Mouse (Mus musculus) embryonic facial prominence, embryonic 12.5 days (tissue): Measurements from ENCODE around the gene Il25. TPM values are rescaled to one million over a fixed set of nuclear protein-coding genes. Genes with fewer than 3 reads are reported as not detected.
"Not testable (repeated sequence)": the region's sequence is repeated elsewhere in the genome, so short reads cannot be mapped to it uniquely, and the experiment has no call there.

Source experiments
- ATAC-seq: fragments of 200-750 bp; cut with Nextera tagmentation; 2 replicates; pipeline ENCODE4 v1.8.0; 2017; ENCODE audit not compliant: insufficient number of reproducible peaks, insufficient read depth, low FRiP score, low TSS enrichment
- H3K27ac ChIP-seq: fragments of 300-500 bp; sonication (generic); 2 replicates; pipeline ENCODE4 v1.5.1; 2016; ENCODE audit warnings: mild to moderate bottlenecking
- H3K27me3 ChIP-seq: fragments of 300-500 bp; sonication (generic); 2 replicates; pipeline ENCODE4 v1.6.1; 2016; ENCODE audit warnings: mild to moderate bottlenecking, moderate library complexity
- H3K36me3 ChIP-seq: fragments of 300-500 bp; sonication (generic); 2 replicates; pipeline ENCODE4 v1.6.1; 2016; ENCODE audit warnings: mild to moderate bottlenecking
- H3K4me1 ChIP-seq: fragments of 300-500 bp; sonication (generic); 2 replicates; pipeline ENCODE4 v1.6.1; 2016
- H3K4me2 ChIP-seq: fragments of 300-500 bp; sonication (generic); replicated peaks from 2 replicates; pipeline ENCODE4 v1.6.1; 2016; ENCODE audit warnings: mild to moderate bottlenecking, moderate library complexity
- H3K4me3 ChIP-seq: fragments of 300-500 bp; sonication (generic); 2 replicates; pipeline ENCODE4 v1.5.1; 2016; ENCODE audit warnings: mild to moderate bottlenecking
- H3K9ac ChIP-seq: fragments of 300-500 bp; sonication (generic); 2 replicates; pipeline ENCODE4 v1.6.1; 2016; ENCODE audit warnings: mild to moderate bottlenecking, moderate library complexity
- H3K9me3 ChIP-seq: fragments of 300-500 bp; sonication (generic); 2 replicates; pipeline ENCODE4 v1.6.1; 2016; ENCODE audit warnings: mild to moderate bottlenecking, moderate library complexity
- WGBS: fragments of 180-500 bp; shearing (Covaris S2); methylation state at CpG from one replicate; pipeline ENCODE4 v1.1.7; 2016; 5-methylcytosine and 5-hydroxymethylcytosine counted together
- polyA plus RNA-seq: library from polyadenylated mRNA; unstranded; fragments of >200 nt; fragmentation: Nextera tagmentation; extraction: Ambion mirVana; gene quantifications from 2 replicates; pipeline ENCODE4 v1.2.1, GENCODE M21; 2016

Gene Il25
- polyA plus RNA-seq, 1 experiment from 2014 or later: 0.15 TPM

DNA sequence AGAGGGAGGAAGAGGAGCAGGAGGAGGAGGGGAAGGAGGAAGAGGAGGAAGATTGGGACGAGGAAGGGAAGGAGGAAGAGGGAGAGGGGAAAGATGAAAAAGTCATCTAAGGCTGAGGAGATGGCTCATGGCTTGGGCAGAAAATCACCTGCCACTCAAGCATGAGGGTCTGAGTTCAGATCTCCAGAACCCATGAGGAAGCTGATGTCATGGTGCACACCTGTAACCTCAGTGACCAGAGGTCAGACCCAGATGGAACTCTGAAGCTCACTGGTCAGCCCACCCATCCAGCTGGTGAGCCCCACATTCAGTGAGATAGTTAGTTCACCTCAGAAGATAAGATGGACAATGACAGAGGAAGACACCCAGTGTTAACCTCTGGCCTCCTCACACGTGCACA is 12.4 kb downstream of the Il25 start:
- no peak overlapping the region for H3K9ac ChIP-seq
- H3K4me3 ChIP-seq: no peak overlapping the region
- no peaks in the 10 kb centered on the region for H3K4me1 ChIP-seq
- no peak for ATAC-seq
- no peaks in the 10 kb centered on the region for H3K27me3 ChIP-seq
- no peak overlapping the region for H3K4me2 ChIP-seq
- H3K27ac ChIP-seq: no peak overlapping the region
- no peaks in the 10 kb centered on the region for H3K9me3 ChIP-seq
- H3K36me3 ChIP-seq: no peaks in the 10 kb centered on the region
- WGBS: 73% methylated on average over 2 of the region's 2 CpGs

DNA sequence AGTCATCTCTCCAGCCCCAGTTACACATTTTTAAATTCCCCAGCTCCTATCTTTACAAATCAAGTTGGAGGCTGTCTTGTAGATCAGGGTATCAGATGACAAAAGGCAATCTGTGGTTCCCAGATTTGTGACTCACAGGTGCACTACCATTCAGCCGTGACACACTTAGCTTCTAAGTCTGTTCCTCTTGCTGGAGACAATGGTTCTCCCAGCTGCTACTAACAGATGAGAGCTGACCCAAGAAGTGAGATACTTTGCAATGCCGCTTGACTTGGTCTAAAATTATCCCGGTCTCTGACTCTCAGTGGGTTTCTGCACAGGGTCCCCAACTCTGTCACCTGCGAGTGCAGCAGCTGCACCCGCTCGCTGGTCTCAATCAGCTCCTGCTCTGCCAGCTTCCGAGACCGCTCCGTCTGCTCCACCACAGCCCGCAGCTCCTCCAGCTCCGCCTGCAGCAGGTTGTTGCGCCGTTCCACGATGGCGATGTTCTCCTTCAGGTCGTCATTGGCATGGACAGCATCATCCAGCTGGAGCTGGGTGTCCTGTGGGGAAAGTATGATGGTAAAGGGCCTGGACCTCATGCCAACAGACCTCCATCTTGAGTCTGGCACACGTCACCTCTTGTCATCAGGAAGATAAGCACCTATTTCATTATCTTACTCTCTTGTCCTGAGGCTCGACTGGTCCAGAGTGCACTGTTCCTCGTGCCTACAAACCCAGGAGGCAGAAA is 13.6 kb downstream of the Il25 start:
- H3K9ac ChIP-seq: no peak overlapping the region
- ATAC-seq: no peak
- 82% methylated on average over 19 of the region's 19 CpGs for WGBS
- no peaks in the 10 kb centered on the region for H3K27me3 ChIP-seq
- no peaks in the 10 kb centered on the region for H3K36me3 ChIP-seq
- H3K4me3 ChIP-seq: no peak overlapping the region
- no peak overlapping the region for H3K27ac ChIP-seq
- no peak overlapping the region for H3K4me2 ChIP-seq
- no peaks in the 10 kb centered on the region for H3K9me3 ChIP-seq
- no peaks in the 10 kb centered on the region for H3K4me1 ChIP-seq

DNA sequence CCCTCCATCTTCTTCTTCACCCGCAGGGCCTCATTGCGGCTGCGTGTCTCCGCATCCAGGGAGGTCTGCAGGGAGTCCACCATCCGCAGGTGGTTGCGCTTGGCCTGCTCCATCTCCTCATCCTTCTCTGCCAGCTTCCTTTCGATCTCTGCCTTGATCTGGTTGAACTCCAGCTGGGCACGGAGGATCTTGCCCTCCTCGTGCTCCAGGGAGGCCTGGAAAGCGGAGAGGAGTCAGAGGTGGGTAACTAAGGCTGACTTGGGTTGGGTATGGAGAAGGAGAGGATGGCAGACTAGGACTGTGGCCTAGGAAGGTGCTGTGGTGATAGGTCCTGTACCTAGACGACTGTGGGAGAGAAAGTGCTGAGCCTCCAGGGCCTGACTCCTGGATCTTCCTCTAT is 14.5 kb downstream of the Il25 start:
- H3K4me3 ChIP-seq, H3K27ac ChIP-seq, H3K27me3 ChIP-seq: not testable (repeated sequence)

DNA sequence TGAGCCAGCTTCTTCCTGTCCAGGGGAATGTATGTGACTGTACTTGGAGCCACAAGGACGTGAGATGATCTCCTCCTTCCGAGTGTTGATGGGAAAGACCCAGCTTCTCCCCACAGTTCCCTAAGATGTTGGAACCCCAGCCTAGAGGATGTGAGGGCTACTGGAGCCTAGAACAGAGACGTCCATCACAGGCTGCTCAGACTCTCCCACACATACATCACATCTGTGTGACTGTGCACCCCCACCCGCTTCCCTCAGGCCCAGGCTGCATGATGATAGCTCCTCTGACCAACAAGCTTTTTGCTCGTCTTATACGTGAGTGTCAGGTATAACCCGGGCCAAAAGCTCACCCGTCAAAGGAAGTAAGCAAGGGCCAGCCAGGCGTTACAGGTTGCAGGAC is 16.3 kb downstream of the Il25 start:
- Histone ChIP-seq H3K27me3 (no peaks in the 10 kb centered on the region), H3K4me2 (no peak overlapping the region), H3K27ac (no peak overlapping the region), H3K9me3 (no peaks in the 10 kb centered on the region), H3K4me3 (no peak overlapping the region), H3K4me1 (no peaks in the 10 kb centered on the region), H3K9ac (no peak overlapping the region), H3K36me3 (no peaks in the 10 kb centered on the region)
- ATAC-seq: no peak
- WGBS: 85% methylated on average over 9 of the region's 9 CpGs

More for the DNA sequence above, 14.5 kb downstream of the Il25 start:
- H3K9ac ChIP-seq, H3K4me1 ChIP-seq, H3K4me2 ChIP-seq, ATAC-seq, H3K9me3 ChIP-seq, H3K36me3 ChIP-seq: not testable (repeated sequence)
- 91% methylated on average over 11 of the region's 11 CpGs for WGBS

- no peaks in the 10 kb centered on the region for H3K4me1 ChIP-seq
- no peaks in the 10 kb centered on the region for H3K9me3 ChIP-seq
- 51% methylated on average over 12 of the region's 12 CpGs for WGBS
- H3K4me3 ChIP-seq: no peak overlapping the region
- H3K27me3 ChIP-seq: no peaks in the 10 kb centered on the region
- no peak for ATAC-seq
- no peak overlapping the region for H3K9ac ChIP-seq
- H3K27ac ChIP-seq: no peak overlapping the region
- no peaks in the 10 kb centered on the region for H3K36me3 ChIP-seq
- no peak overlapping the region for H3K4me2 ChIP-seq
These were observed 18.0 kb downstream of the Il25 start for GRCm38 (mm10) chr14:54950493-54950892.

- H3K4me3 ChIP-seq: no peak overlapping the region
- no peak overlapping the region for H3K4me2 ChIP-seq
- no peak overlapping the region for H3K9ac ChIP-seq
- WGBS: 85% methylated on average over 6 of the region's 6 CpGs
- no peak overlapping the region for H3K27ac ChIP-seq
- H3K4me1 ChIP-seq: no peaks in the 10 kb centered on the region
- H3K36me3 ChIP-seq: no peaks in the 10 kb centered on the region
- no peaks in the 10 kb centered on the region for H3K27me3 ChIP-seq
- H3K9me3 ChIP-seq: no peaks in the 10 kb centered on the region
- no peak for ATAC-seq
These were observed 19.1 kb downstream of the Il25 start for GRCm38 (mm10) chr14:54951587-54951986.

GRCm38 (mm10) chr14:54953664-54954206 is 21.2 kb downstream of the Il25 start:
- Histone ChIP-seq H3K4me1 (no peaks in the 10 kb centered on the region), H3K9ac (no peak overlapping the region), H3K4me2 (no peak overlapping the region), H3K36me3 (no peaks in the 10 kb centered on the region), H3K4me3 (no peak overlapping the region), H3K9me3 (no peaks in the 10 kb centered on the region), H3K27me3 (no peaks in the 10 kb centered on the region), H3K27ac (no peak overlapping the region)
- 92% methylated on average over 8 of the region's 8 CpGs for WGBS
- no peak for ATAC-seq

DNA sequence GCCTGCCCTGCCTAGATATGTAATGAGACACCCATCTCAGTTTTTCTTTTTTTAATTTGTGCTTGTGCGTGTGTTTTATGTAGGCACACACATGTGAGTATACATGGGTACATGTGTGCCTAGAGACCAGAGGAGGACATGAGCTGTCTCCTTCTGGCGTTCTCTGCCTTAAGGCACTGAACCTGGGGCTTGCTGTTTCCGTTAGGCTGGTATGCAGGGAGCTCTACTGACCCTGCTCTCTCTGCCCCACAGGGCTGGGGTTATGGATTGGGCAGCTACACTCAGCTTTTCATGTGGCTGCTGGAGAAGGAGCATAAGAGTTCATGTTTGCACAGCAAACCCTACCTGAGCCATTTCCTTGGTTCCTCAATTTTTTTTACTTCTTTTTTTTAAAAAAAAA is 22.0 kb downstream of the Il25 start:
- no peak overlapping the region for H3K27ac ChIP-seq
- ATAC-seq: no peak
- 57% methylated on average over 3 of the region's 3 CpGs for WGBS

GRCm38 (mm10) chr14:54955481-54955880 is 23.0 kb downstream of the Il25 start:
- WGBS: 86% methylated on average over 3 of the region's 3 CpGs
- Histone ChIP-seq H3K9me3 (no peaks in the 10 kb centered on the region), H3K9ac (no peak overlapping the region)

More for the DNA sequence above, 22.0 kb downstream of the Il25 start:
- Histone ChIP-seq H3K4me1 (no peaks in the 10 kb centered on the region), H3K4me3 (no peak overlapping the region), H3K36me3 (no peaks in the 10 kb centered on the region), H3K4me2 (no peak overlapping the region), H3K9ac (no peak overlapping the region), H3K27me3 (no peaks in the 10 kb centered on the region), H3K9me3 (no peaks in the 10 kb centered on the region)

DNA sequence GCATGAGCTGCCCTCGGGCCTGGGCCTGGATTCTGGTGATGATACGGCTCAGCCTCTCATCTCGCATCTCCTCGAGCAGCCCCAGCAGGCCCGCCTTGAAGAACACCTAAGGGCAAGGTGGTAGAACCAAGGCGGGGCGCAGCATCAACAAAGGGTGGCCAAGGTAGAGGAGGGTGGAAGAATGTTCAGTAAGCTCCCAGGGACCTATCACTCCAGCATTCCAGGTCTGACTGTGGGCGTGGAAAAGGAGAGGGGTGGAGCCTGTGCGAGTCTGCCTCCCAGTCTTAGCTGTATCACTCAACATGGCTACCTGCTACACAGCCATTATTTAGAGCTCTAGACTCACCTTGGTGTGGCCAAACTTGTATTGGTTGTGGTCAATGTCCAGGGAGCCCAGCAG is 24.0 kb downstream of the Il25 start:
- WGBS: 87% methylated on average over 9 of the region's 9 CpGs
- Histone ChIP-seq H3K4me2 (no peak overlapping the region), H3K9ac (no peak overlapping the region), H3K36me3 (no peaks in the 10 kb centered on the region), H3K4me3 (no peak overlapping the region), H3K27me3 (no peaks in the 10 kb centered on the region), H3K4me1 (no peaks in the 10 kb centered on the region), H3K27ac (no peak overlapping the region), H3K9me3 (no peaks in the 10 kb centered on the region)
- ATAC-seq: no peak

More at GRCm38 (mm10) chr14:54955481-54955880, 23.0 kb downstream of the Il25 start:
- no peaks in the 10 kb centered on the region for H3K4me1 ChIP-seq
- no peaks in the 10 kb centered on the region for H3K27me3 ChIP-seq
- no peak overlapping the region for H3K4me3 ChIP-seq
- no peak overlapping the region for H3K4me2 ChIP-seq
- no peaks in the 10 kb centered on the region for H3K36me3 ChIP-seq
- no peak for ATAC-seq
- H3K27ac ChIP-seq: no peak overlapping the region

DNA sequence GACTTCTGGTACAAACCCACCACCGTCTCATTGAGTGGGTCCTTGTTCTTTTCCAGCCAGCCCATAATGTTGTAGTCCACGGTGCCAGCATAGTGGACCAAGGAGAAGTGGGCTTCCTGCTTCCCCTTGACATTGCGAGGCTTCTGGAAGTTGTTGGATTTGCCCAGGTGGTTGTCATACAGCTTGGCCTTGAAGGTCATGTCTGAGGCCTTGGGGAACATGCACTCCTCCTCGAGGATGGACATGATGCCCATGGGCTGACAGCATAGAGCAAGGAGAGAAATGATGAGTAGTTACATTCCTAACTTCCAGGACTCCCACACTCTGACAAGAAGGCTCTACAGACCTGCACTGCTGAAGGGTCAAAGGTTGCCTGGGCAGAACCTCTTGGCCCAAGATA is 26.0 kb downstream of the Il25 start:
- Histone ChIP-seq H3K27ac (no peak overlapping the region), H3K9me3 (no peaks in the 10 kb centered on the region), H3K27me3 (no peaks in the 10 kb centered on the region), H3K9ac (no peak overlapping the region), H3K4me1 (no peaks in the 10 kb centered on the region), H3K36me3 (no peaks in the 10 kb centered on the region), H3K4me2 (no peak overlapping the region), H3K4me3 (no peak overlapping the region)
- 83% methylated on average over 4 of the region's 4 CpGs for WGBS
- no peak for ATAC-seq

- H3K36me3 ChIP-seq: no peaks in the 10 kb centered on the region
- WGBS: 93% methylated on average over 3 of the region's 3 CpGs
- H3K27me3 ChIP-seq: no peaks in the 10 kb centered on the region
- no peak for ATAC-seq
- H3K4me1 ChIP-seq: no peaks in the 10 kb centered on the region
- no peak overlapping the region for H3K4me2 ChIP-seq
- no peaks in the 10 kb centered on the region for H3K9me3 ChIP-seq
- H3K27ac ChIP-seq: no peak overlapping the region
- no peak overlapping the region for H3K4me3 ChIP-seq
- no peak overlapping the region for H3K9ac ChIP-seq
These were observed 26.7 kb downstream of the Il25 start for GRCm38 (mm10) chr14:54959197-54959596.
